Mouse (Mus musculus) hindbrain, embryonic 11.5 days (tissue): ENCODE measurements at regions not wholly inside any gene's neighbourhood (a gene's known extent, or its start where the extent isn't known, plus 50 kb on each side); places are given as distances from the start of the nearest gene placed in this dataset.

Experiments used
- ATAC-seq: fragments of 200-750 bp; cut with Nextera tagmentation; 2 replicates; pipeline ENCODE4 v1.8.0; 2017; ENCODE audit warnings: mild to moderate bottlenecking, moderate TSS enrichment, moderate library complexity; ENCODE audit not compliant: low FRiP score
- DNase-seq: peaks from one replicate; pipeline ENCODE4 v3.0.0-alpha.2; 2015; ENCODE audit warnings: low spot score
- H3K27ac ChIP-seq: fragments of 300-500 bp; sonication (generic); 2 replicates; pipeline ENCODE4 v1.5.1; 2014; ENCODE audit warnings: mild to moderate bottlenecking, low read depth, low read length
- H3K27me3 ChIP-seq: fragments of 300-500 bp; sonication (generic); 2 replicates; pipeline ENCODE4 v1.6.1; 2014; ENCODE audit warnings: mild to moderate bottlenecking, low read length, moderate library complexity, mixed read lengths; ENCODE audit not compliant: control insufficient read depth, insufficient read depth
- H3K36me3 ChIP-seq: fragments of 300-500 bp; sonication (generic); 2 replicates; pipeline ENCODE4 v1.6.1; 2014; ENCODE audit warnings: mild to moderate bottlenecking, low read length, moderate library complexity, mixed read lengths; ENCODE audit not compliant: control insufficient read depth, insufficient read depth
- H3K4me1 ChIP-seq: fragments of 300-500 bp; sonication (generic); replicated peaks from 2 replicates; pipeline ENCODE4 v1.6.1; 2014; ENCODE audit warnings: low read length, mixed read lengths; ENCODE audit not compliant: control insufficient read depth, insufficient read depth
- H3K4me2 ChIP-seq: fragments of 300-500 bp; sonication (generic); replicated peaks from 2 replicates; pipeline ENCODE4 v1.6.1; 2014; ENCODE audit warnings: mild to moderate bottlenecking, low read depth, low read length
- H3K4me3 ChIP-seq: fragments of 300-500 bp; sonication (generic); 2 replicates; pipeline ENCODE4 v1.5.1; 2014; ENCODE audit warnings: low read depth, low read length
- H3K9ac ChIP-seq: fragments of 300-500 bp; sonication (generic); 2 replicates; pipeline ENCODE4 v1.6.1; 2014; ENCODE audit warnings: low read depth, low read length
- H3K9me3 ChIP-seq: fragments of 300-500 bp; sonication (generic); 2 replicates; pipeline ENCODE4 v1.6.1; 2016; ENCODE audit warnings: low read length; ENCODE audit not compliant: control insufficient read depth
- WGBS: fragments of 180-500 bp; shearing (Covaris S2); extraction: QIAGEN DNeasy Blood & Tissue Kit; methylation state at CpG from one replicate; pipeline ENCODE4 v1.1.7; 2014; 5-methylcytosine and 5-hydroxymethylcytosine counted together

- peak; percentile 15; the same call in 1 of the 2 replicates for ATAC-seq
- Histone ChIP-seq H3K27me3 (peaks cover 19% of the 10 kb centered on the region), H3K9me3 (no peaks in the 10 kb centered on the region), H3K4me3 (peak overlapping the region; percentile 46), H3K27ac (no peak overlapping the region), H3K9ac (peak overlapping the region; percentile 38; the same call in 1 of the 2 replicates), H3K36me3 (no peaks in the 10 kb centered on the region), H3K4me2 (peak overlapping the region; percentile 89), H3K4me1 (0 out of 2 replicates have a peak, but pooled peaks cover 2% of the 10 kb centered on the region)
- 1% methylated on average over 17 of the region's 17 CpGs for WGBS
- DNase-seq, result no peak
Observed at GRCm38 (mm10) chr3:118434311-118434710, 127.6 kb upstream of the Dpyd start.

DNA sequence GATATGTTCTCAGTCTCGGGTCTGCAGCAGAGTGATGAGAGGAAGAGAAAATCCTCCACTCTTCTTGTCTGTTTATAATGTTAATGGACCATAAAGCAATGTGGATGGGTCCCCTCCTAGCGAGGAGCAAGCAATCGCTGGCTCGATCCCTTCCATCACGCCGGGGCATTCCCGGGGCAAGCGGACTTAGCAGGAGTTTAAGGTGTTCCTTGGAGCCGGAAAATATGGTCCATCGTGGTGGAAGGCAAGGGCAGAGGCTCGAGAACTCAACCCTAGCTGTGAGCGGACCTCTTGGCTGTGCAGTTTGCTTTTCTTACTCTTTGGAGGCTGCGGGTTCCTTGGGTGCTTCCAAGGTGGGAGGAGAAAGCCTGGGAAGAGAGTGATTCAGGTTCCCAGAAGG is 127.1 kb upstream of the Dpyd start:
- Histone ChIP-seq H3K27me3 (peaks cover 19% of the 10 kb centered on the region), H3K9ac (peak overlapping the region; percentile 35), H3K27ac (no peak overlapping the region), H3K4me1 (0 out of 2 replicates have a peak, but pooled peaks cover 2% of the 10 kb centered on the region), H3K36me3 (no peaks in the 10 kb centered on the region), H3K9me3 (no peaks in the 10 kb centered on the region), H3K4me2 (peak overlapping the region; percentile 89), H3K4me3 (peak overlapping the region; percentile 46)
- DNase-seq (peak; percentile 37), ATAC-seq (no peak)
- WGBS, result 2% methylated on average over 13 of the region's 13 CpGs

GRCm38 (mm10) chr3:118435248-118435647 is 126.7 kb upstream of the Dpyd start:
- peaks cover 19% of the 10 kb centered on the region for H3K27me3 ChIP-seq
- WGBS, result 8% methylated on average over 9 of the region's 9 CpGs
- DNase-seq, result no peak
- H3K4me1 ChIP-seq, result 0 out of 2 replicates have a peak, but pooled peaks cover 2% of the 10 kb centered on the region
- ATAC-seq, result no peak
- no peak overlapping the region for H3K27ac ChIP-seq
- H3K36me3 ChIP-seq, result no peaks in the 10 kb centered on the region
- peak overlapping the region; percentile 46 for H3K4me3 ChIP-seq
- peak overlapping the region; percentile 89 for H3K4me2 ChIP-seq
- H3K9me3 ChIP-seq, result no peaks in the 10 kb centered on the region
- H3K9ac ChIP-seq, result peak overlapping the region; percentile 35

DNA sequence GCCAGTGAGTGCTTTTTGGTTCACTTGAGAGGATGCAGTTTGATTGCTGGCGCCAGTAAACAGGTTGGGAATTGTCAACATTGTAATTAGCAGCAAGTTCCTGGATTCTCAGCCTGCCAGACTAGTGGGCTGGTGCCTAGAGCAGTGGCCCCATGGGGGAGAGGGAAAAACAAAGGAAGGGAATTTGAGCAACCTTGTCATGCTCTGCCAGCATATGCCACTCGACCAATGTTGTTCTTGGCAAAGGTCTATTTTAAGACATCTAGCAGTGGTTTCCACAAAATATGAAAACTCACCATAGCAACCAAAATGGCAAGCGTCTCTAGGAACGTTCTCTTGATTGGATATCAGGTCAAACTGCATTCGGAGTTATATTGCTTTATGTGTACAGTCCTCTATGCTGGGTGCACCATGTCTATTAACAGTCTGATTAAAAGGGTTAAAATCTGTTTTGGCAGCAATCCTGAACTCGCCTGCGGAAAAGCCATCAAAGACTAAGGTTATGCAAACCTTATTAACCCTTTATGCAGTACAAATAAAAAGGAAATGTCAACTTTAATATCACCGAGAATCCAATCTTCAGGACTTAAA is 118.1 kb upstream of the Dpyd start:
- no peaks in the 10 kb centered on the region for H3K4me1 ChIP-seq
- no peaks in the 10 kb centered on the region for H3K36me3 ChIP-seq
- no peak for ATAC-seq
- no peak overlapping the region for H3K4me2 ChIP-seq
- DNase-seq, result no peak
- no peaks in the 10 kb centered on the region for H3K9me3 ChIP-seq
- H3K4me3 ChIP-seq, result no peak overlapping the region
- H3K27ac ChIP-seq, result no peak overlapping the region
- H3K27me3 ChIP-seq, result no peaks in the 10 kb centered on the region
- 68% methylated on average over 8 of the region's 8 CpGs for WGBS
- H3K9ac ChIP-seq, result no peak overlapping the region

GRCm38 (mm10) chr3:118445360-118445759 is 116.6 kb upstream of the Dpyd start:
- H3K27me3 ChIP-seq, result no peaks in the 10 kb centered on the region
- no peak overlapping the region for H3K9ac ChIP-seq
- H3K4me1 ChIP-seq, result no peaks in the 10 kb centered on the region
- no peak overlapping the region for H3K27ac ChIP-seq
- no peaks in the 10 kb centered on the region for H3K9me3 ChIP-seq
- no peak for ATAC-seq
- no peak overlapping the region for H3K4me2 ChIP-seq
- no peaks in the 10 kb centered on the region for H3K36me3 ChIP-seq
- no peak for DNase-seq
- 91% methylated on average over 4 of the region's 4 CpGs for WGBS
- H3K4me3 ChIP-seq, result no peak overlapping the region

- DNase-seq (no peak), ATAC-seq (no peak)
- no peaks in the 10 kb centered on the region for H3K27me3 ChIP-seq
- no peaks in the 10 kb centered on the region for H3K36me3 ChIP-seq
- no peak overlapping the region for H3K27ac ChIP-seq
- H3K4me2 ChIP-seq, result no peak overlapping the region
- no peaks in the 10 kb centered on the region for H3K4me1 ChIP-seq
- no peaks in the 10 kb centered on the region for H3K9me3 ChIP-seq
- no peak overlapping the region for H3K9ac ChIP-seq
- H3K4me3 ChIP-seq, result no peak overlapping the region
- WGBS, result 79% methylated on average over 2 of the region's 2 CpGs
Observed at GRCm38 (mm10) chr3:118459636-118460035, 102.3 kb upstream of the Dpyd start.

- ATAC-seq, result no peak
- no peak overlapping the region for H3K4me3 ChIP-seq
- WGBS, result 88% methylated on average over 2 of the region's 2 CpGs
Observed at GRCm38 (mm10) chr3:118465611-118466010, 96.3 kb upstream of the Dpyd start.

GRCm38 (mm10) chr3:118472215-118472799 is 89.6 kb upstream of the Dpyd start:
- DNase-seq, result no peak
- Histone ChIP-seq H3K4me3 (no peak overlapping the region), H3K27ac (no peak overlapping the region), H3K9me3 (no peaks in the 10 kb centered on the region), H3K4me1 (no peaks in the 10 kb centered on the region), H3K9ac (no peak overlapping the region), H3K36me3 (no peaks in the 10 kb centered on the region), H3K27me3 (no peaks in the 10 kb centered on the region), H3K4me2 (no peak overlapping the region)
- WGBS, result 82% methylated on average over 10 of the region's 10 CpGs
- no peak for ATAC-seq

More at GRCm38 (mm10) chr3:118465611-118466010, 96.3 kb upstream of the Dpyd start:
- H3K4me1 ChIP-seq, result no peaks in the 10 kb centered on the region
- no peak overlapping the region for H3K4me2 ChIP-seq
- DNase-seq, result no peak
- H3K9ac ChIP-seq, result no peak overlapping the region
- H3K36me3 ChIP-seq, result no peaks in the 10 kb centered on the region
- H3K27ac ChIP-seq, result no peak overlapping the region
- no peaks in the 10 kb centered on the region for H3K27me3 ChIP-seq
- no peaks in the 10 kb centered on the region for H3K9me3 ChIP-seq

DNA sequence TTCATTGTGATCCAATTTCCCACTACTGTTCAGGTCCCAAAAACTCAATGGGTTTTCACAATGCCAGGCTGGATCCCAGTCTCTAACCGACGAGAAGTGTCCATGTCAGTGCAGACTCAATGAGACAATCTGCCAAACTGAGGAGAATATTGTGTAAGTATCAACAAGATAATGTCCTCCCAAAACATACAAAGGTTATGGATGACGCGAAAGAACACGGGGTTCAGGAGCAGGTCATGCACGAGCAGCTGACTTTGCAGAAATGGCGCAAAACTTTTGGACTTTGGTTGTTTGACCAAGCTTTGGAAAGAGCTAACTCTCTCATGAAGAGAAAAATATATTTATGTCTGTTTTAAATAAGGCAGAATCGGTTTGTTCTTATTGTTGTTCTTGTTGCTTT is 83.9 kb upstream of the Dpyd start:
- Histone ChIP-seq H3K36me3 (no peaks in the 10 kb centered on the region), H3K4me2 (no peak overlapping the region), H3K9ac (no peak overlapping the region), H3K9me3 (no peaks in the 10 kb centered on the region), H3K27ac (no peak overlapping the region), H3K27me3 (no peaks in the 10 kb centered on the region), H3K4me1 (no peaks in the 10 kb centered on the region), H3K4me3 (no peak overlapping the region)
- 89% methylated on average over 8 of the region's 8 CpGs for WGBS
- no peak for ATAC-seq
- DNase-seq, result no peak
